Mouse (Mus musculus) liver, embryonic 16.5 days (tissue): Measurements from ENCODE around the gene Wasl. TPM values are rescaled to one million over a fixed set of nuclear protein-coding genes. Genes with fewer than 3 reads are reported as not detected.

Source experiments
- ATAC-seq: fragments of 200-750 bp; cut with Nextera tagmentation; 2 replicates; pipeline ENCODE4 v1.8.0; 2017; ENCODE audit warnings: low read depth, mild to moderate bottlenecking, moderate number of reproducible peaks, moderate library complexity
- H3K27ac ChIP-seq: fragments of 300-500 bp; sonication (generic); 2 replicates; pipeline ENCODE4 v1.5.1; 2014; ENCODE audit warnings: mild to moderate bottlenecking, low read length
- H3K27me3 ChIP-seq: fragments of 300-500 bp; sonication (generic); 2 replicates; pipeline ENCODE4 v1.6.1; 2014; ENCODE audit warnings: low read depth, low read length, mixed read lengths; ENCODE audit not compliant: control insufficient read depth, insufficient read depth
- H3K36me3 ChIP-seq: fragments of 300-500 bp; sonication (generic); 2 replicates; pipeline ENCODE4 v1.6.1; 2014; ENCODE audit warnings: mild to moderate bottlenecking; ENCODE audit not compliant: control insufficient read depth, insufficient read depth
- H3K4me1 ChIP-seq: fragments of 300-500 bp; sonication (generic); 2 replicates; pipeline ENCODE4 v1.6.1; 2014; ENCODE audit warnings: low read depth, low read length, mixed read lengths; ENCODE audit not compliant: control insufficient read depth
- H3K4me2 ChIP-seq: fragments of 300-500 bp; sonication (generic); 2 replicates; pipeline ENCODE4 v1.6.1; 2014; ENCODE audit warnings: low read depth, low read length, mixed read lengths
- H3K4me3 ChIP-seq: fragments of 300-500 bp; sonication (generic); 2 replicates; pipeline ENCODE4 v1.5.1; 2014; ENCODE audit warnings: low read depth, mild to moderate bottlenecking, low read length
- H3K9ac ChIP-seq: fragments of 300-500 bp; sonication (generic); 2 replicates; pipeline ENCODE4 v1.6.1; 2014; ENCODE audit warnings: low read depth, low read length
- H3K9me3 ChIP-seq: fragments of 300-500 bp; sonication (generic); replicated peaks from 2 replicates; pipeline ENCODE4 v1.6.1; 2016; ENCODE audit warnings: low read length; ENCODE audit not compliant: control insufficient read depth
- WGBS: fragments of 180-500 bp; shearing (Covaris S2); extraction: QIAGEN DNeasy Blood & Tissue Kit; methylation state at CpG from one replicate; pipeline ENCODE4 v1.1.7; 2014; ENCODE audit not compliant: insufficient replicate concordance; 5-methylcytosine and 5-hydroxymethylcytosine counted together
- polyA plus RNA-seq: library from polyadenylated mRNA; unstranded; fragments of >200 nt; fragmentation: Nextera tagmentation; extraction: Ambion mirVana; gene quantifications from 2 replicates; pipeline ENCODE4 v1.2.1, GENCODE M21; 2015

The Wasl gene
- polyA plus RNA-seq, 1 experiment from 2014 or later = 26.1 TPM

DNA sequence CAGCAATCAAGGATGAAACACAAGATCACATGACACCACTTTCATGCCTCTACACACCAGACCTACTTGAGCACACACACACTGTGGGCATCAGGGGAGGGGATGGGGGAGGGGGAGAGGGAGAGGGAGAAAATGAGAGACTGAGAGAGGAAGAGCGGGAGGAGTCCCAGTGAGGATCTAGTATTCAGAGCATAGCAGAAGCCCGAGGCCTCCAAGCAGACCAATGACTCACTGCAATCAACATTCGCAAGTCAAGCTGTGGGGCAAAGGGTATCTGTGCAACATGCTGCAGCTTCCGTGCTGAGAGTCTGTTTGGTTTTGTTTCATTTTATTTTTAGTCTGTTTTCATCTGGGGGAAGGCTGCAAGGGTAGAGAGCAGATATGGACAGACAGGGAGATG is 32.7 kb downstream of the Wasl start:
- H3K4me2 ChIP-seq = no peak overlapping the region
- no peaks in the 10 kb centered on the region for H3K27me3 ChIP-seq
- no peaks in the 10 kb centered on the region; the same call in 1 of the 2 replicates for H3K36me3 ChIP-seq
- no peak overlapping the region for H3K4me3 ChIP-seq
- WGBS = 63% methylated on average over 4 of the region's 4 CpGs
- H3K27ac ChIP-seq = no peak overlapping the region
- peak; percentile 71 for ATAC-seq
- no peaks in the 10 kb centered on the region for H3K4me1 ChIP-seq
- H3K9me3 ChIP-seq = no peaks in the 10 kb centered on the region
- H3K9ac ChIP-seq = no peak overlapping the region

- Histone ChIP-seq H3K9me3 (no peaks in the 10 kb centered on the region), H3K9ac (no peak overlapping the region), H3K4me1 (no peaks in the 10 kb centered on the region), H3K4me2 (no peak overlapping the region), H3K4me3 (no peak overlapping the region), H3K36me3 (peaks cover 15% of the 10 kb centered on the region), H3K27ac (no peak overlapping the region), H3K27me3 (no peaks in the 10 kb centered on the region)
- WGBS = 66% methylated on average over 1 of the region's 1 CpGs
- no peak for ATAC-seq
Observed at GRCm38 (mm10) chr6:24628499-24628898, 36.3 kb downstream of the Wasl start.

GRCm38 (mm10) chr6:24627586-24628030 is 37.2 kb downstream of the Wasl start:
- no peak overlapping the region for H3K4me3 ChIP-seq
- WGBS = 60% methylated on average over 5 of the region's 5 CpGs
- H3K4me1 ChIP-seq = no peaks in the 10 kb centered on the region
- H3K27me3 ChIP-seq = no peaks in the 10 kb centered on the region
- no peak overlapping the region for H3K9ac ChIP-seq
- peaks cover 15% of the 10 kb centered on the region for H3K36me3 ChIP-seq
- ATAC-seq = peak; percentile 48
- H3K4me2 ChIP-seq = no peak overlapping the region
- no peak overlapping the region for H3K27ac ChIP-seq
- no peaks in the 10 kb centered on the region for H3K9me3 ChIP-seq

GRCm38 (mm10) chr6:24622098-24622497 is 42.7 kb downstream of the Wasl start:
- Histone ChIP-seq H3K36me3 (peaks cover 19% of the 10 kb centered on the region), H3K4me3 (no peak overlapping the region), H3K4me1 (no peaks in the 10 kb centered on the region), H3K27me3 (no peaks in the 10 kb centered on the region), H3K4me2 (no peak overlapping the region), H3K9ac (no peak overlapping the region), H3K9me3 (no peaks in the 10 kb centered on the region), H3K27ac (no peak overlapping the region)
- ATAC-seq = no peak
- WGBS = 77% methylated on average over 2 of the region's 2 CpGs

GRCm38 (mm10) chr6:24620936-24621335 is 43.9 kb downstream of the Wasl start:
- no peak for ATAC-seq
- peaks cover 17% of the 10 kb centered on the region for H3K36me3 ChIP-seq
- H3K27me3 ChIP-seq = no peaks in the 10 kb centered on the region

GRCm38 (mm10) chr6:24619285-24620045 is 45.3 kb downstream of the Wasl start:
- no peaks in the 10 kb centered on the region for H3K27me3 ChIP-seq
- no peak overlapping the region for H3K4me2 ChIP-seq
- H3K27ac ChIP-seq = no peak overlapping the region
- peaks cover 17% of the 10 kb centered on the region for H3K36me3 ChIP-seq
- 76% methylated on average over 6 of the region's 6 CpGs for WGBS
- no peak overlapping the region for H3K4me3 ChIP-seq
- H3K9ac ChIP-seq = no peak overlapping the region
- ATAC-seq = no peak
- no peaks in the 10 kb centered on the region for H3K9me3 ChIP-seq
- H3K4me1 ChIP-seq = no peaks in the 10 kb centered on the region

More at GRCm38 (mm10) chr6:24620936-24621335, 43.9 kb downstream of the Wasl start:
- Histone ChIP-seq H3K9ac (no peak overlapping the region), H3K27ac (no peak overlapping the region), H3K4me2 (no peak overlapping the region), H3K4me3 (no peak overlapping the region), H3K4me1 (no peaks in the 10 kb centered on the region), H3K9me3 (no peaks in the 10 kb centered on the region)
- WGBS = 82% methylated on average over 2 of the region's 2 CpGs

GRCm38 (mm10) chr6:24616746-24617145 is 48.1 kb downstream of the Wasl start:
- peaks cover 15% of the 10 kb centered on the region for H3K36me3 ChIP-seq
- H3K4me3 ChIP-seq = no peak overlapping the region
- no peak overlapping the region for H3K4me2 ChIP-seq
- no peaks in the 10 kb centered on the region for H3K4me1 ChIP-seq
- ATAC-seq = no peak
- H3K27me3 ChIP-seq = no peaks in the 10 kb centered on the region
- 85% methylated on average over 4 of the region's 4 CpGs for WGBS
- H3K9ac ChIP-seq = no peak overlapping the region
- no peak overlapping the region for H3K27ac ChIP-seq
- H3K9me3 ChIP-seq = no peaks in the 10 kb centered on the region

DNA sequence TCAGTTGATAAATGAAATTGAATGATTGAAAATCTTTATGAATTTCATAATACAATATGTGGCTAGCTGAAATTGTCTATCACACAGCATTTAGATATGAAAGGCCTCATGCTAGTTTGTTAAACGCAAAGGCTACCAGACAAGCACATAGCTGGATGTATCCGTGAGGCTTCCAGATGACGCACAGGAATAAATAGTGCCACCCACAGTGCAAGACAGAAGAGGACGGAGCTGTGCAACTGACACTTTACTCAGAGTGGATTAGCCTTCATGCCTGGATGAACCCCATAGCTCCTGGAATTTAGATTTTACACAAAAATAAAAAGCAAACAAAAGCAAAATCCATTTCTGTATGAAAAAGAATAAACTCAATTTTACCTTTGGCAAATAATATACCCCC is 50.9 kb downstream of the Wasl start:
- ATAC-seq = no peak
- peaks cover 15% of the 10 kb centered on the region for H3K36me3 ChIP-seq

DNA sequence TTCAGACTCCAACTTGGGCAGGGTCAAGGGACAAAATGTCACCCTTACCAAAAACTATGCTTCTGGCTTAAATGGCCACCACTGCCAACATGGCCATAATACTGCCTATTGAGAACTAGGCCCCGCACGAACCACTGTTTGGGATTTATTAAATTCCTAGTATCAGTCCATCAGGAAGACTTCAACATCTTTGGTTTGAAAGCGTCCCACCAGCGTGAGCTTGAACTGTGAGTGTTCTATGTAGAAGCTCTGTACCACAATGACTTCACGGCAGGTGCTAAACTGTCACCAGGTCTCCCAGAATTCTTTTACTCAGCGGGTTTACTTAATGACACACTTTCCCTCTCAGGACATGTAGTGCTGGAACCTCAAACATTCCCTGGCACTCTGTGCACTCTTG is 51.5 kb downstream of the Wasl start:
- Histone ChIP-seq H3K36me3 (peaks cover 15% of the 10 kb centered on the region), H3K4me3 (no peak overlapping the region), H3K4me2 (no peak overlapping the region), H3K9ac (no peak overlapping the region), H3K4me1 (no peaks in the 10 kb centered on the region), H3K9me3 (no peaks in the 10 kb centered on the region), H3K27me3 (no peaks in the 10 kb centered on the region), H3K27ac (no peak overlapping the region)
- WGBS = 93% methylated on average over 6 of the region's 6 CpGs
- no peak for ATAC-seq

More for the DNA sequence above, 50.9 kb downstream of the Wasl start:
- WGBS = 83% methylated on average over 4 of the region's 4 CpGs
- no peak overlapping the region for H3K27ac ChIP-seq
- H3K4me1 ChIP-seq = no peaks in the 10 kb centered on the region
- no peak overlapping the region for H3K4me2 ChIP-seq
- H3K27me3 ChIP-seq = no peaks in the 10 kb centered on the region
- H3K4me3 ChIP-seq = no peak overlapping the region
- H3K9me3 ChIP-seq = no peaks in the 10 kb centered on the region
- H3K9ac ChIP-seq = no peak overlapping the region
